Mouse (Mus musculus) heart, postnatal 0 days (tissue): ENCODE data around the gene Cnpy3. TPM values are rescaled to one million over a fixed set of nuclear protein-coding genes. Genes with fewer than 3 reads are reported as not detected.
A peak's percentile ranks its signal among the peaks of the same experiment; 100 is the strongest.

Source experiments
- ATAC-seq: fragments of 200-750 bp; cut with Nextera tagmentation; 2 replicates; pipeline ENCODE4 v1.8.0; 2017; ENCODE audit warnings: low read depth, moderate number of reproducible peaks, moderate library complexity; ENCODE audit not compliant: insufficient read depth
- DNase-seq: peaks from one replicate; pipeline ENCODE4 v3.0.0-alpha.2; 2016; ENCODE audit warnings: low spot score
- H3K27ac ChIP-seq: fragments of 300-500 bp; sonication (generic); 2 replicates; pipeline ENCODE4 v1.5.1; 2014; ENCODE audit warnings: low read depth, mild to moderate bottlenecking
- H3K27me3 ChIP-seq: fragments of 300-500 bp; sonication (generic); 2 replicates; pipeline ENCODE4 v1.6.1; 2014; ENCODE audit warnings: low read length, mixed read lengths; ENCODE audit not compliant: control insufficient read depth, insufficient read depth
- H3K36me3 ChIP-seq: fragments of 300-500 bp; sonication (generic); replicated peaks from 2 replicates; pipeline ENCODE4 v1.6.1; 2014; ENCODE audit warnings: low read length, mixed read lengths; ENCODE audit not compliant: control insufficient read depth, insufficient read depth
- H3K4me1 ChIP-seq: fragments of 300-500 bp; sonication (generic); 2 replicates; pipeline ENCODE4 v1.6.1; 2014; ENCODE audit warnings: antibody characterized with exemption; ENCODE audit not compliant: control insufficient read depth, insufficient read depth
- H3K4me2 ChIP-seq: fragments of 300-500 bp; sonication (generic); 2 replicates; pipeline ENCODE4 v1.6.1; 2014; ENCODE audit warnings: low read depth, mild to moderate bottlenecking, low read length, moderate library complexity
- H3K4me3 ChIP-seq: fragments of 300-500 bp; sonication (generic); 2 replicates; pipeline ENCODE4 v1.5.1; 2014; ENCODE audit warnings: low read depth, low read length
- H3K9ac ChIP-seq: fragments of 300-500 bp; sonication (generic); replicated peaks from 2 replicates; pipeline ENCODE4 v1.6.1; 2014; ENCODE audit warnings: low read depth, low read length, mixed read lengths
- H3K9me3 ChIP-seq: fragments of 300-500 bp; sonication (generic); replicated peaks from 2 replicates; pipeline ENCODE4 v1.6.1; 2016; ENCODE audit warnings: low read length; ENCODE audit not compliant: control insufficient read depth
- CTCF ChIP-seq: IDR thresholded peaks from 2 replicates; pipeline ENCODE4 v1.5.1; 2016; ENCODE audit warnings: antibody characterized with exemption, control low read depth, low read depth
- EP300 ChIP-seq: IDR thresholded peaks from 2 replicates; pipeline ENCODE4 v1.6.1; 2016; ENCODE audit warnings: antibody characterized with exemption, low read depth
- WGBS: fragments of 180-500 bp; shearing (Covaris S2); extraction: QIAGEN DNeasy Blood & Tissue Kit; methylation state at CpG from one replicate; pipeline ENCODE4 v1.1.7; 2014; 5-methylcytosine and 5-hydroxymethylcytosine counted together
- polyA plus RNA-seq: library from polyadenylated mRNA; unstranded; fragments of >200 nt; fragmentation: Nextera tagmentation; extraction: Ambion mirVana; gene quantifications from 2 replicates; pipeline ENCODE4 v1.2.1, GENCODE M21; 2015
- total RNA-seq: library from RNA; depleted of rRNA; stranded (reverse); fragments of >200 nt; gene quantifications from 2 replicates; pipeline ENCODE4 v1.2.3, GENCODE M21; 2014; ENCODE audit warnings: low replicate concordance

Cnpy3 gene
- total and polyA plus RNA-seq, 2 experiments from 2014 or later = 27.7 to 44.5 TPM

GRCm38 (mm10) chr17:46725273-46725672, 26.7 kb downstream of the Cnpy3 start:
- WGBS = 47% methylated on average over 9 of the region's 9 CpGs
- DNase-seq = peak; percentile 59

GRCm38 (mm10) chr17:46724477-46725084, 27.4 kb downstream of the Cnpy3 start:
- ATAC-seq = no peak
- 83% methylated on average over 14 of the region's 20 CpGs for WGBS
- no peak overlapping the region for H3K4me3 ChIP-seq

More at GRCm38 (mm10) chr17:46725273-46725672, 26.7 kb downstream of the Cnpy3 start:
- Histone ChIP-seq H3K4me1 (no peaks in the 10 kb centered on the region), H3K9me3 (no peaks in the 10 kb centered on the region), H3K9ac (no peak overlapping the region), H3K36me3 (peaks cover 12% of the 10 kb centered on the region; the same call in 1 of the 2 replicates), H3K4me3 (no peak overlapping the region), H3K27me3 (peaks cover 11% of the 10 kb centered on the region; the same call in 1 of the 2 replicates), H3K27ac (no peak overlapping the region), H3K4me2 (no peak overlapping the region)
- ATAC-seq = peak; percentile 63
- TF ChIP-seq CTCF = peak; percentile 61
- no peak for TF ChIP-seq EP300

GRCm38 (mm10) chr17:46721077-46721476, 30.9 kb downstream of the Cnpy3 start:
- Histone ChIP-seq H3K4me3 (no peak overlapping the region), H3K27ac (no peak overlapping the region), H3K27me3 (no peaks in the 10 kb centered on the region), H3K4me1 (no peaks in the 10 kb centered on the region), H3K9me3 (no peaks in the 10 kb centered on the region), H3K36me3 (peaks cover 12% of the 10 kb centered on the region; the same call in 1 of the 2 replicates), H3K4me2 (no peak overlapping the region), H3K9ac (no peak overlapping the region)
- WGBS = 85% methylated on average over 7 of the region's 7 CpGs
- ATAC-seq = no peak
- no peak for DNase-seq
- TF ChIP-seq EP300 = no peak
- no peak for TF ChIP-seq CTCF

More at GRCm38 (mm10) chr17:46724477-46725084, 27.4 kb downstream of the Cnpy3 start:
- no peak overlapping the region for H3K4me2 ChIP-seq
- no peak for DNase-seq
- no peak overlapping the region for H3K27ac ChIP-seq
- H3K9me3 ChIP-seq = no peaks in the 10 kb centered on the region
- no peaks in the 10 kb centered on the region for H3K4me1 ChIP-seq
- TF ChIP-seq EP300 (no peak), CTCF (no peak)
- no peak overlapping the region for H3K9ac ChIP-seq
- peaks cover 12% of the 10 kb centered on the region; the same call in 1 of the 2 replicates for H3K36me3 ChIP-seq
- peaks cover 11% of the 10 kb centered on the region; the same call in 1 of the 2 replicates for H3K27me3 ChIP-seq

GRCm38 (mm10) chr17:46714756-46715481, 37.1 kb downstream of the Cnpy3 start:
- H3K4me3 ChIP-seq = no peak overlapping the region
- ATAC-seq (no peak), DNase-seq (no peak)
- WGBS = 90% methylated on average over 11 of the region's 11 CpGs
- no peaks in the 10 kb centered on the region for H3K9me3 ChIP-seq
- H3K36me3 ChIP-seq = peaks cover 12% of the 10 kb centered on the region; the same call in 1 of the 2 replicates
- no peaks in the 10 kb centered on the region for H3K27me3 ChIP-seq
- no peak overlapping the region for H3K27ac ChIP-seq
- peaks cover 12% of the 10 kb centered on the region; the same call in 1 of the 2 replicates for H3K4me1 ChIP-seq
- no peak overlapping the region for H3K4me2 ChIP-seq
- TF ChIP-seq CTCF (no peak), EP300 (no peak)
- no peak overlapping the region for H3K9ac ChIP-seq

- ATAC-seq (no peak), DNase-seq (no peak)
- Histone ChIP-seq H3K9me3 (no peaks in the 10 kb centered on the region), H3K36me3 (peaks cover 12% of the 10 kb centered on the region; the same call in 1 of the 2 replicates), H3K4me1 (peaks cover 12% of the 10 kb centered on the region; the same call in 1 of the 2 replicates), H3K4me2 (no peak overlapping the region), H3K27ac (no peak overlapping the region), H3K4me3 (no peak overlapping the region), H3K9ac (no peak overlapping the region), H3K27me3 (no peaks in the 10 kb centered on the region)
- WGBS = 83% methylated on average over 9 of the region's 9 CpGs
- TF ChIP-seq EP300 (no peak), CTCF (no peak)
Observed at GRCm38 (mm10) chr17:46713849-46714248, 38.2 kb downstream of the Cnpy3 start.
